Mouse (Mus musculus) brain, embryonic 14.5 days (tissue): ENCODE measurements at regions not wholly inside any gene's neighbourhood (a gene's known extent, or its start where the extent isn't known, plus 50 kb on each side); places are given as distances from the start of the nearest gene placed in this dataset.

Experiments
- CTCF ChIP-seq: fragments of 200-500 bp; IDR thresholded peaks from 2 replicates; pipeline ENCODE4 v1.5.1; 2012; ENCODE audit warnings: inconsistent platforms, mild to moderate bottlenecking, moderate library complexity, borderline replicate concordance; ENCODE audit not compliant: insufficient read depth, insufficient read length; ENCODE audit errors: extremely low read depth
- POLR2A ChIP-seq: fragments of 200-500 bp; IDR thresholded peaks from 2 replicates; pipeline ENCODE4 v1.6.1; 2012; ENCODE audit warnings: mild to moderate bottlenecking, inconsistent platforms, borderline replicate concordance; ENCODE audit not compliant: poor library complexity, insufficient read depth, insufficient read length, severe bottlenecking; ENCODE audit errors: extremely low read depth

GRCm38 (mm10) chr1:152258258-152258657 lies 128.2 kb downstream of the Tsen15 start:
- no peak for TF ChIP-seq POLR2A
- no peak for TF ChIP-seq CTCF
